Mouse (Mus musculus) liver, postnatal 0 days (tissue): ENCODE data around the gene Tstd1.

Experiments
- CTCF ChIP-seq: sonication (generic); IDR thresholded peaks from 2 replicates; pipeline ENCODE4 v1.5.1; 2016; ENCODE audit warnings: antibody characterized with exemption, low read depth
- EP300 ChIP-seq: IDR thresholded peaks from 2 replicates; pipeline ENCODE4 v1.6.1; 2016; ENCODE audit warnings: antibody characterized with exemption, low read depth, mild to moderate bottlenecking

GRCm38 (mm10) chr1:171463133-171463532 lies 44.5 kb downstream of the Tstd1 start:
- 0 out of 2 replicates have a peak, but pooled peaks have one; percentile 8 for TF ChIP-seq CTCF
- no peak for TF ChIP-seq EP300
